Mouse (Mus musculus) liver, postnatal 0 days (tissue): ENCODE results near the gene Sycp2l.

Experiments
- CTCF ChIP-seq: sonication (generic); IDR thresholded peaks from 2 replicates; pipeline ENCODE4 v1.5.1; 2016; ENCODE audit warnings: antibody characterized with exemption, low read depth
- EP300 ChIP-seq: IDR thresholded peaks from 2 replicates; pipeline ENCODE4 v1.6.1; 2016; ENCODE audit warnings: antibody characterized with exemption, low read depth, mild to moderate bottlenecking

DNA sequence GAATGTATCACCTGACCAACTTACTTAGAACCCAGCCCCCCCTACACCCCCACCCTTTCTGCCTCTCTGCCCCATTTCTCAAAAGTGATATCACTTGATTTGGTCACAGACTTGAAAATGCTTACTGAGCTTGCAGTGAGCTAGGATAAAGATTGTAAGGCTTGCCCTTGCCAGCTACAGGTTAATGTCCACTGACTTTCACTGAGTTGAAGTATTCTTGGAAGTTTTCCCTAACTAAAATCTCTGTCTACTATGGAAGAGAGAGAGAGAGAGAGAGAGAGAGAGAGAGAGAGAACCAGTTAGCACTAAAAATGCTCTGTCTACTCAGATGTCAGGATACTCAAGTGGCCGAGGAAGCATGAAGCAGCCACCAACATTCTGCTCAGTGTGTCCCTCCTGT lies 104.9 kb downstream of the Sycp2l start:
- no peak for TF ChIP-seq CTCF
- TF ChIP-seq EP300: no peak
